Mouse (Mus musculus) T-cell, adult 2 months (primary cell): ENCODE results near the gene Csn1s1.

Experiments used
- DNase-seq: peaks from one replicate; pipeline ENCODE4 v3.0.0; 2022; ENCODE audit warnings: low spot score

Gene Csn1s1

GRCm38 (mm10) chr5:87665908-87666307 is at the start of gene Csn1s1:
TSS of gene Csn1s1 (plus strand) at chr5:87666208.
- DNase-seq = no peak

- DNase-seq = no peak
Observed at GRCm38 (mm10) chr5:87622681-87623080, 43.3 kb upstream of the Csn1s1 start.

GRCm38 (mm10) chr5:87642787-87643186 is 23.2 kb upstream of the Csn1s1 start:
- DNase-seq = no peak

- no peak for DNase-seq
Observed at GRCm38 (mm10) chr5:87699530-87699929, 33.5 kb downstream of the Csn1s1 start, which contains the start of gene Csn2. TSS of gene Csn2 (minus strand) at chr5:87699630.

GRCm38 (mm10) chr5:87705891-87706290 is 39.9 kb downstream of the Csn1s1 start:
- DNase-seq = no peak
